Mouse (Mus musculus): ENCODE measurements around the gene Nfe2l2. TPM values are rescaled to one million over a fixed set of nuclear protein-coding genes. Genes with fewer than 3 reads are reported as not detected.

The Nfe2l2 gene
- polyA plus RNA-seq, 1 experiment: 20.1 TPM

GRCm38 (mm10) chr2:75626597-75627440, 77.6 kb downstream of the Nfe2l2 start:
- TF ChIP-seq CTCF (IDR thresholded peaks at IDR 0.05; ENCODE audit: extremely low read depth, insufficient read depth, low read length) (no peak), POLR2A (IDR thresholded peaks at IDR 0.05; ENCODE audit: extremely low read depth, insufficient read depth, low read length) (no peak)
- no peak overlapping the region for H3K4me3 ChIP-seq (ENCODE audit: insufficient read depth, low read length)
- H3K4me1 ChIP-seq (ENCODE audit: control insufficient read depth, insufficient read depth, low read length): no peaks in the 10 kb centered on the region
- H3K27ac ChIP-seq (ENCODE audit: insufficient read depth, low read length): no peak overlapping the region

Other genes starting within 250 kb of the Nfe2l2 start
- gene Hnrnpa3, start 45.4 kb downstream of the Nfe2l2 start, polyA plus RNA-seq (2012; rRNA removed): 199 and 223 TPM in 2 replicates
- 13.8 and 14.0 TPM in 2 replicates for gene Agps, start 127.5 kb upstream of the Nfe2l2 start, polyA plus RNA-seq (2012; rRNA removed)
- 9.6 and 10.6 TPM in 2 replicates for gene Ttc30b, start 233.9 kb upstream of the Nfe2l2 start, polyA plus RNA-seq (2012; rRNA removed)